Mouse (Mus musculus): Measurements from ENCODE around the gene Ifi47.

DNA sequence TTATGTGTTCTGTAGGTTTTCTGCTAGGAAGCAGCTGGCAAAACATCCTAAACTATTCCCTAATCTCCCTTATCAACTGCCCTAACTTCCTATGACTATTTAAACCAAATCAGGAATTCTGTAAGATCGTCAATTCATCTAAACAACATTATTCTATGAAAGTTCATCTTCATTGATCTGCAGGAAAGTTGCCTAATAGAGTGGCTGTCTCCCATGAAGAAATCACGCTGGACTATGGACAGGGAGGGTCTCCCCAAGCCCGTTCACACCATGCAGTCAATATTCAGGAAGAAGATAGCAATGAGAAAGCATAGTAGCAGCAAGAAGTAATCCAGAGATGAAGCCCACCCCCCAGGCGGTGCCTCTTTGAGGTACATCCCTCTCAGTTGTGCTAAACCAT lies 14.8 kb downstream of the Ifi47 start:
- TF ChIP-seq POLR2A (IDR thresholded peaks at IDR 0.05; ENCODE audit: insufficient read depth, low read depth, low read length): no peak
- no peak for TF ChIP-seq CTCF (IDR thresholded peaks at IDR 0.05; ENCODE audit: insufficient read depth, low read depth, low read length)

Measured in olfactory bulb, adult 2 months (tissue).